Mouse (Mus musculus): ENCODE measurements around the gene Tarsl2. TPM values are rescaled to one million over a fixed set of nuclear protein-coding genes. Genes with fewer than 3 reads are reported as not detected.
A peak's percentile ranks its signal among the peaks of the same experiment; 100 is the strongest.

The Tarsl2 gene
- 5.6 and 8.7 TPM in 2 replicates for polyA plus RNA-seq (2011; ENCODE audit: insufficient read length, low read depth, missing spikeins)

DNA sequence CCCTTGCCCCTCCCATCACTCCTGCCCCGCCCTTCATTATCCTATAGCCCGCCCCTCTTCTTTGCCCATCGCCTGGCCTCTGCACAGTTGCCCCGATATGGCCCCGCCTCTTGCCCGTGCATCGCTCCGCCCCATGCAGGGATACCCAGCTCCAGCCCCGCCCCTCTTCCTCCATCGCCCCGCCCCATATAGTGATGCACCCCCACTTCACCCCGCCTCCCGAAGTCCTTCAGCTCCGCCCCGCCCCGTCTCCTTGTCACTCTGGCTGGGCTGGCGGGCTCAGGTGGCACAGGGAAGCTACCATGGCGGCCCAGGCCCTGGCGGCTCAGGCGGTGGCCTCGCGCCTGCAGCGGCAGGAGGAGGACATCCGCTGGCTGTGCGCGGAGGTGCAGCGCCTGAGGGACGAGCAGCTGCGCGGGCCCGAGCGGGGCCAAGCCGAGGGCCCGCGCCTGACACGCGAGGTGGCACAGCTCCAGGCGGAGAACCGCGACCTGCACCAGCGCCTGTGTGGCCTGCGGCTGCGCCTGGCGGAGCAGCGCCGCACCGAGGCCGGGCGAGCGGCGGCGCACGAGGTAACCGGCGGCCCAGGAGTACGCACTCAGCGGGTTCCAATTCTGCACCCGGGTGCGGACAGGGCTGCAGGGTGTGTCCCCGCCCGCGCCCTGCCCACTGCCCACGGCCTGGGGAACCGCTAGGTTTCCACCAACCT, at the start of gene Tarsl2:
Tarsl2 (plus strand) TSS at position 256 of the 709 bp plus-strand sequence.
- no peak within 1 kb of the TSS for H3K27ac ChIP-seq (ENCODE audit: insufficient read depth, low read length)
- H3K4me3 ChIP-seq (ENCODE audit: insufficient read depth, low read length): peak within 1 kb of the TSS; percentile 47
- TF ChIP-seq CTCF (IDR thresholded peaks at IDR 0.05; ENCODE audit: borderline replicate concordance, insufficient read depth, low read length) (no peak), POLR2A (IDR thresholded peaks at IDR 0.05; ENCODE audit: low read depth, low read length) (peak; percentile 54; the same call in 1 of the 2 replicates)
- no peaks in the 10 kb centered on the region for H3K4me1 ChIP-seq (ENCODE audit: control insufficient read depth, insufficient read depth, low read length)

GRCm38 (mm10) chr7:65606124-65606523, 38.6 kb upstream of the Tarsl2 start:
- TF ChIP-seq CTCF (IDR thresholded peaks at IDR 0.05; ENCODE audit: borderline replicate concordance, insufficient read depth, low read length): no peak
- TF ChIP-seq POLR2A (IDR thresholded peaks at IDR 0.05; ENCODE audit: low read depth, low read length): no peak
- Histone ChIP-seq H3K4me1 (ENCODE audit: control insufficient read depth, insufficient read depth, low read length) (no peaks in the 10 kb centered on the region), H3K27ac (ENCODE audit: insufficient read depth, low read length) (no peak overlapping the region), H3K4me3 (ENCODE audit: insufficient read depth, low read length) (no peak overlapping the region)

DNA sequence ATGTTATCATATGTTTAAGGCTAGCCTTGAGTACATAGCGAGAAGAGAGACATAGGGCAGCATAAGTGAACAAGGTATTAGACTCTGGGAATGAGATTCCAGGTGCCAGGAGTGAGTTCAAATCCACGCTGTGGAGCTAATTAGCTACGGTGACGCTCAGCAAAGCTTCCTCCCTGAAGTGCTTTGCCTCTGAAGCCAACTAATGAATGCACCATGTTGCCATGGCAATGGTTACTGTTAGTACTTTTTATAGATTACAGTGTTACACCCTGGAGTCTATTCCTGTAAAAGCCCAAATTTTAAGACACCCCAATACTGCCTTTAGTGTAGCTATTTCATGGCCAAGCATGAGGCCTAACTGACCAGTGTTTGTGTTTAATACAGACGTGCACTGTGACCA, 37.7 kb upstream of the Tarsl2 start:
- H3K27ac ChIP-seq (ENCODE audit: insufficient read depth, low read length): no peak overlapping the region
- TF ChIP-seq POLR2A (IDR thresholded peaks at IDR 0.05; ENCODE audit: low read depth, low read length) (no peak), CTCF (IDR thresholded peaks at IDR 0.05; ENCODE audit: borderline replicate concordance, insufficient read depth, low read length) (no peak)
- H3K4me1 ChIP-seq (ENCODE audit: control insufficient read depth, insufficient read depth, low read length): no peaks in the 10 kb centered on the region
- H3K4me3 ChIP-seq (ENCODE audit: insufficient read depth, low read length): no peak overlapping the region

GRCm38 (mm10) chr7:65610171-65610570, 34.5 kb upstream of the Tarsl2 start:
- H3K27ac ChIP-seq (ENCODE audit: insufficient read depth, low read length): no peak overlapping the region
- TF ChIP-seq CTCF (IDR thresholded peaks at IDR 0.05; ENCODE audit: borderline replicate concordance, insufficient read depth, low read length) (peak; percentile 17; the same call in 1 of the 2 replicates), POLR2A (IDR thresholded peaks at IDR 0.05; ENCODE audit: low read depth, low read length) (no peak)
- no peaks in the 10 kb centered on the region for H3K4me1 ChIP-seq (ENCODE audit: control insufficient read depth, insufficient read depth, low read length)
- H3K4me3 ChIP-seq (ENCODE audit: insufficient read depth, low read length): no peak overlapping the region

DNA sequence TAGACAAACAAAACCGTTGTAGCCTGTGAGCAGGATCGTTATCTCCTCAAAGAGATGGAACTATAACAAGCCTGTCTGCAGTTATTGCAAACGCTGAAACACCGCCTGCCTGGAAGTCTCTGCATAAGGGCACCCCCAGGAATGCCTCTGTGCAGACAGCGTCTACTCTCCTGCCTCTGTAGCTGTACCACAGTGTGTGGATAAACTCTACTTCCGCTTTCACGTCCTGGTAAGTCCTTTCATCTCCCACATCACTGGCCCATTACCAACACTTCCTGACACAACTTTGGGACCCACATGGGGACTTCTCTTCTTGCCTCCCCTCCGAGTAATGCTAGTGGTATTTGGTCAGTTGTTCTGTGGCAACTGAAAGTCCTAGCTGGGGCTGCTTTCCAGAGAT, 34.0 kb upstream of the Tarsl2 start:
- no peak for TF ChIP-seq POLR2A (IDR thresholded peaks at IDR 0.05; ENCODE audit: low read depth, low read length)
- TF ChIP-seq CTCF (IDR thresholded peaks at IDR 0.05; ENCODE audit: borderline replicate concordance, insufficient read depth, low read length): no peak
- Histone ChIP-seq H3K27ac (ENCODE audit: insufficient read depth, low read length) (no peak overlapping the region), H3K4me1 (ENCODE audit: control insufficient read depth, insufficient read depth, low read length) (no peaks in the 10 kb centered on the region), H3K4me3 (ENCODE audit: insufficient read depth, low read length) (no peak overlapping the region)

DNA sequence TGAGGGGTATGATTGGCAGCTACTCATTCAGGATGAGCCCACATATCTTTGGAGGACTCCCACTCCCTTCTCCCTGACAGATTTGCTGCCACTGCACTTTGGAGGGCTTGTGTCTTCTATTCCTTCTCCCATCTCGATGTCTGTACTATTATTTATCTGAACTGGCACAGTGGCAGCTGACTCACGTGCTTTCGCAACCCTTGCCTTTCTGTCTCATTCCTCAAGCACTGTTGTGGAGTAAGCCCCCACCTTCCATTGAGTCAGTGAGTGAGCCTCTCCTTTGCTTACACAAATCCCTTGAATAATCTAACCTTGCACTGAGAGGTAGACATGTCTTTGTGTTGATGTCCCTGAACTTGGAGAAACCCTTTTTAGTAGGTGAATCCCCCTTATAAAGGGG, 33.4 kb upstream of the Tarsl2 start:
- no peak overlapping the region for H3K4me3 ChIP-seq (ENCODE audit: insufficient read depth, low read length)
- no peak overlapping the region for H3K27ac ChIP-seq (ENCODE audit: insufficient read depth, low read length)
- TF ChIP-seq POLR2A (IDR thresholded peaks at IDR 0.05; ENCODE audit: low read depth, low read length) (no peak), CTCF (IDR thresholded peaks at IDR 0.05; ENCODE audit: borderline replicate concordance, insufficient read depth, low read length) (no peak)
- H3K4me1 ChIP-seq (ENCODE audit: control insufficient read depth, insufficient read depth, low read length): no peaks in the 10 kb centered on the region

- H3K4me3 ChIP-seq (ENCODE audit: insufficient read depth, low read length): no peak overlapping the region
- H3K4me1 ChIP-seq (ENCODE audit: control insufficient read depth, insufficient read depth, low read length): no peaks in the 10 kb centered on the region
- no peak overlapping the region for H3K27ac ChIP-seq (ENCODE audit: insufficient read depth, low read length)
- no peak for TF ChIP-seq CTCF (IDR thresholded peaks at IDR 0.05; ENCODE audit: borderline replicate concordance, insufficient read depth, low read length)
These were observed 31.0 kb upstream of the Tarsl2 start for GRCm38 (mm10) chr7:65613723-65614122.

DNA sequence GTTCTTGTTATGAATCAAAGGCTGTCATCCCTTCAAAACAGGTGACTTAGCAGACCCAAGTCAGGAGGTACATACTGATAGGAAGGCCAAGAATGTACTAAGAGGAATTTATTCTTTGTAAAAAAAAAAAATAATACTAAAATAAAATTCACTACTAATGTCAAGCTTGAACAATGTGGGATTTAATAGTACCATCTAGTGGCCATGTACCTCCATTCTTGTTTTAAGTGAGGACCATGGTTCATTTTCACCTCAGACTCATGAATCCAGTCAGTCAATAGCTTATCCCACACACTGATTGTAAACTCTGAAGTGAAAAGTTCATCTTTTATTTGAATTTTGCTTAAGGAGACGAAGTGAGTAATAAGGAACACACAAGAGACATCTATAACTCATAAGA, 25.9 kb upstream of the Tarsl2 start:
- H3K4me3 ChIP-seq (ENCODE audit: insufficient read depth, low read length): no peak overlapping the region
- H3K27ac ChIP-seq (ENCODE audit: insufficient read depth, low read length): no peak overlapping the region
- TF ChIP-seq POLR2A (IDR thresholded peaks at IDR 0.05; ENCODE audit: low read depth, low read length) (no peak), CTCF (IDR thresholded peaks at IDR 0.05; ENCODE audit: borderline replicate concordance, insufficient read depth, low read length) (no peak)
- no peaks in the 10 kb centered on the region for H3K4me1 ChIP-seq (ENCODE audit: control insufficient read depth, insufficient read depth, low read length)

DNA sequence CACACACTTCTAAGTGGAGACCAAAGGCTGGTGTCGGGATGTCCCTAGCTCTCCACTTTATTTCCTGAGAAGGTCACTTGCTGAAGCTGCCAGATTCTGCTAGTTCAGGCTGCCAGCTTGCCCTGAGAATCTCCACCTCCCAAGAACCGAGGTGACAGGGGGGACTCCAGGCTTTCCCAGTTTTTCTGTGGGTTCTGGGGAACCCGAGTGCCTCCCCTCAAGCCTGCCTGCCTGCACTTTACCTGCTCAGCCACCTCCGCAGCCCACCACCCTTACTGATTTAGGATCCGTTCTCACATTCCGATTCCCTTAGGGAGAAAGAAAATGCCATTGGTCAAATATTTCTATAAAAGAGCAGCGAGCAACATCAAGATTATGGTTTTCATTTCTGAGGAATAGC, 24.0 kb upstream of the Tarsl2 start:
- H3K27ac ChIP-seq (ENCODE audit: insufficient read depth, low read length): no peak overlapping the region
- no peaks in the 10 kb centered on the region for H3K4me1 ChIP-seq (ENCODE audit: control insufficient read depth, insufficient read depth, low read length)
- no peak for TF ChIP-seq POLR2A (IDR thresholded peaks at IDR 0.05; ENCODE audit: low read depth, low read length)
- TF ChIP-seq CTCF (IDR thresholded peaks at IDR 0.05; ENCODE audit: borderline replicate concordance, insufficient read depth, low read length): no peak
- no peak overlapping the region for H3K4me3 ChIP-seq (ENCODE audit: insufficient read depth, low read length)

GRCm38 (mm10) chr7:65623330-65623729, 21.4 kb upstream of the Tarsl2 start:
- no peaks in the 10 kb centered on the region for H3K4me1 ChIP-seq (ENCODE audit: control insufficient read depth, insufficient read depth, low read length)
- no peak overlapping the region for H3K27ac ChIP-seq (ENCODE audit: insufficient read depth, low read length)
- no peak overlapping the region for H3K4me3 ChIP-seq (ENCODE audit: insufficient read depth, low read length)
- TF ChIP-seq POLR2A (IDR thresholded peaks at IDR 0.05; ENCODE audit: low read depth, low read length) (no peak), CTCF (IDR thresholded peaks at IDR 0.05; ENCODE audit: borderline replicate concordance, insufficient read depth, low read length) (no peak)

Data from embryonic fibroblast, embryonic 13.5 days (primary cell).